In the genomic region with DNA sequence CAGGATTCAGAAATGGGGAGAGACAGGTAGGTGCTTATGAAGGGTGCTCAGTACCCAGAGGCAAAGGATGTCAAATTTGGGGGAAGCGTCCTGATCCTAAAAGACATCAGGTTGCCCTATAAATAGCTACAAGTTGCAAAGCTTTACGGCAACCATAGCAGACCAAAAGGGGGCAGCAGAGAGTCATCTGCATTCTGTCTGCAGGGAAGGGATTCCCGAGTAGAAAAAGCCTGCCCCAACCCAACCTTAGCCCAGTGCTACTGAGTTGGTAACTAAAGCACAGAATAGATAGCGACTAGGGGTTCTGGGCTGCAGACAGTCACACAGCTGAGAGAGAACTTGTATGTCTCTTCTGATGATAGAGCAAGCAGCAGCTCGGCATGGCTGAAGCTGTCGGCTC, we compare ENCODE assay signal across 8 mouse cellular contexts. TPM values are rescaled to one million over a fixed set of nuclear protein-coding genes. Genes with fewer than 3 reads are reported as not detected.
A peak's percentile ranks its signal among the peaks of the same experiment; 100 is the strongest.
DNase-seq lines count a peak whose midpoint lies in the region; ATAC-seq and TF ChIP-seq lines count a peak whose summit lies in the region.

No protein-coding gene starts in this region.

- no peak overlapping the region for H3K4me3 ChIP-seq in liver, embryonic 12.5 days
- H3K4me3 ChIP-seq in gastrocnemius, adult 2 months, result no peak overlapping the region
- H3K4me3 ChIP-seq in intestine, embryonic 15.5 days (replicated peaks), result no peak overlapping the region
- no peak overlapping the region for H3K4me3 ChIP-seq in midbrain, embryonic 16.5 days (ENCODE audit: low read depth, low read length)

- peak; percentile 98 for TF ChIP-seq CTCF in gastrocnemius, adult 2 months (IDR thresholded peaks at IDR 0.05)

- H3K9me3 ChIP-seq in liver, embryonic 12.5 days (replicated peaks), result no peaks in the 10 kb centered on the region
- H3K9me3 ChIP-seq in intestine, embryonic 15.5 days, result no peaks in the 10 kb centered on the region
- no peaks in the 10 kb centered on the region for H3K9me3 ChIP-seq in midbrain, embryonic 16.5 days (replicated peaks; ENCODE audit: control insufficient read depth, low read length, poor library complexity, severe bottlenecking)

- H3K27me3 ChIP-seq in liver, embryonic 12.5 days (replicated peaks), result no peaks in the 10 kb centered on the region
- no peaks in the 10 kb centered on the region for H3K27me3 ChIP-seq in intestine, embryonic 15.5 days (replicated peaks)
- no peaks in the 10 kb centered on the region for H3K27me3 ChIP-seq in midbrain, embryonic 16.5 days (ENCODE audit: control insufficient read depth, insufficient read depth, low read depth, low read length)

- no peak overlapping the region for H3K9ac ChIP-seq in liver, embryonic 12.5 days
- no peak overlapping the region for H3K9ac ChIP-seq in intestine, embryonic 15.5 days
- H3K9ac ChIP-seq in midbrain, embryonic 16.5 days (ENCODE audit: low read depth, low read length), result no peak overlapping the region

- DNase-seq in liver, result peak; percentile 73
- DNase-seq in cerebellum, postnatal 4 days (ENCODE audit: low spot score in 2 of 2), result peak; percentile 67 to 85
- peak; percentile 84 for DNase-seq in gastrocnemius, adult 2 months
- peak; percentile 85 for DNase-seq in left cerebral cortex, postnatal 4 days
- DNase-seq in spleen, postnatal 4 days (ENCODE audit: low spot score in 2 of 2), result peak; percentile 33 to 76

- ATAC-seq in liver, embryonic 12.5 days, result no peak
- ATAC-seq in intestine, embryonic 15.5 days, result peak; percentile 41; the same call in 1 of the 2 replicates
- ATAC-seq in midbrain, embryonic 16.5 days, result peak; percentile 84

- no peaks in the 10 kb centered on the region for H3K4me1 ChIP-seq in liver, embryonic 12.5 days
- H3K4me1 ChIP-seq in intestine, embryonic 15.5 days (replicated peaks), result no peaks in the 10 kb centered on the region
- no peaks in the 10 kb centered on the region for H3K4me1 ChIP-seq in midbrain, embryonic 16.5 days (ENCODE audit: control insufficient read depth, insufficient read depth, low read length)

- intact Hi-C loops in gastrocnemius, adult 2 months (cut with DNase I), result loop anchor here (1.0 to 5.0 kb wide), 3 partner anchors 115 to 462 kb away; no protein-coding TSS in a partner anchor
- intact Hi-C loops in left cerebral cortex, postnatal 4 days (cut with DNase I), result no loop called here

- no peak overlapping the region for H3K27ac ChIP-seq in liver, embryonic 12.5 days
- no peak overlapping the region for H3K27ac ChIP-seq in gastrocnemius, adult 2 months
- H3K27ac ChIP-seq in intestine, embryonic 15.5 days, result no peak overlapping the region
- no peak overlapping the region for H3K27ac ChIP-seq in midbrain, embryonic 16.5 days (ENCODE audit: low read length)

- peaks cover 28% of the 10 kb centered on the region for H3K36me3 ChIP-seq in liver, embryonic 12.5 days
- no peaks in the 10 kb centered on the region for H3K36me3 ChIP-seq in intestine, embryonic 15.5 days
- H3K36me3 ChIP-seq in midbrain, embryonic 16.5 days (ENCODE audit: control insufficient read depth, insufficient read depth, low read length), result no peaks in the 10 kb centered on the region

- H3K4me2 ChIP-seq in liver, embryonic 12.5 days, result no peak overlapping the region
- no peak overlapping the region for H3K4me2 ChIP-seq in intestine, embryonic 15.5 days (replicated peaks)
- H3K4me2 ChIP-seq in midbrain, embryonic 16.5 days (ENCODE audit: low read length), result no peak overlapping the region

- WGBS in liver, embryonic 12.5 days (ENCODE audit: insufficient replicate concordance), result 38% methylated on average over 6 of the region's 6 CpGs
- 36% methylated on average over 6 of the region's 6 CpGs for WGBS in intestine, embryonic 15.5 days
- 33% methylated on average over 6 of the region's 6 CpGs for WGBS in midbrain, embryonic 16.5 days

RNA-seq across cellular contexts. Expression of gene Mrps27, which starts 31.0 kb away (rescaled TPM):
- 43.7 and 44.3 TPM in 2 replicates for polyA plus RNA-seq in liver, embryonic 12.5 days (2016; fragmentation: Nextera tagmentation; extraction: Ambion mirVana)
- total RNA-seq in gastrocnemius, adult 2 months (2021), result 10 to 100 TPM; 24.0 to 32.9 TPM
- 71.4 and 72.2 TPM in 2 replicates for polyA plus RNA-seq in intestine, embryonic 15.5 days (2015; fragmentation: Nextera tagmentation; extraction: Ambion mirVana)
- total RNA-seq in left cerebral cortex, postnatal 4 days (2021), result 10 to 100 TPM; 28.3 to 28.7 TPM
- polyA plus RNA-seq in midbrain, embryonic 16.5 days (2015; fragmentation: Nextera tagmentation; extraction: Ambion mirVana), result 39.6 and 44.4 TPM in 2 replicates

RNA-seq across cellular contexts. Expression of gene Ptcd2, which starts 31.0 kb away (rescaled TPM):
- 44.6 and 46.8 TPM in 2 replicates for polyA plus RNA-seq in liver, embryonic 12.5 days (2016; fragmentation: Nextera tagmentation; extraction: Ambion mirVana)
- total RNA-seq in gastrocnemius, adult 2 months (2021), result 10 to 100 TPM; 20.1 to 35.5 TPM
- 54.8 and 62.3 TPM in 2 replicates for polyA plus RNA-seq in intestine, embryonic 15.5 days (2015; fragmentation: Nextera tagmentation; extraction: Ambion mirVana)
- total RNA-seq in left cerebral cortex, postnatal 4 days (2021), result 10 to 100 TPM; 31.7 to 33.5 TPM
- 54.9 and 56.0 TPM in 2 replicates for polyA plus RNA-seq in midbrain, embryonic 16.5 days (2015; fragmentation: Nextera tagmentation; extraction: Ambion mirVana)
